Mouse (Mus musculus): Measurements from ENCODE around the gene Ano6. TPM values are rescaled to one million over a fixed set of nuclear protein-coding genes. Genes with fewer than 3 reads are reported as not detected.

Gene Ano6
- polyA plus RNA-seq, 1 experiment from 2014 or later, result 54.2 TPM

DNA sequence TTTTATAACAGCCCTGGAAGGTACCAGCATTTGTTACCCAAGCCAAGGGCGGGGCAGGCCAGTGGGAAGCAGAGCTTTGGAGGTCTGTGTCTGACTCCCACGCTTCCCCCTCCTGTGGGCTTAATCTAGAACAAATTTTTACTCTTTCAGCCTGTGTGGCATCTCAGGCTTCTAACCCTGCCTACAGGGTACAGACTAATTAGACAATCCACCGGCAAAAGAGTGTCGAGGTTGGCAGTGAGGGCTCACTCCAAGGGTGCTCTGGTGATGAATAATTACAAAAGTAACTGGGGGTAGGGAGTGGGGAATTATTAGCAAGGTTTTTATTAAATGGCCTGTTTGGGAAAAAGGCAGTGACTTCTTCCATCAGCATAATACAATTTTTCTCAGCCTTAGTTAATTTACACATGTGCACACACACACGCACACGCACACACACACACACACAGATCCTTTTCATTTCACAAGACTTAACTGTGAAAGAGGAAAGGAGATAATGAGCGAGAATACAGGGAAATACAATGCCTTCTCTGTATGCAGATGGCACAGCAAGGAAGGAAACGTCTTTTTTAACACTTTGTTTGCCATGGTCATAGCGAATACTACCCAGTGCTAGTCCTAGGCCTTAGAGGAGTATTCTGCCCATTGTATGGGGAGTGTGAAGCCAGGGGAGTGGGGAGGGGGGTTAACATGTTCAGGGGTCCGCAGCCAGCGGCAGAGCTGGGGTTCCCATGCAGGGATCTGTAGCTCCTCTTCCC, 155.5 kb downstream of the Ano6 start:
- H3K36me3 ChIP-seq, result peaks cover 69% of the 10 kb centered on the region
- no peak overlapping the region for H3K27ac ChIP-seq

GRCm38 (mm10) chr15:95948411-95948810, 157.8 kb downstream of the Ano6 start:
- H3K27me3 ChIP-seq, result no peaks in the 10 kb centered on the region
- no peak for ATAC-seq (ENCODE audit: low FRiP score, low read depth)
- H3K9me3 ChIP-seq, result no peaks in the 10 kb centered on the region
- peaks cover 58% of the 10 kb centered on the region for H3K36me3 ChIP-seq
- H3K4me1 ChIP-seq, result peaks cover 18% of the 10 kb centered on the region
- H3K27ac ChIP-seq, result no peak overlapping the region
- H3K4me3 ChIP-seq, result no peak overlapping the region
- no peak overlapping the region for H3K9ac ChIP-seq
- WGBS, result 93% methylated on average over 18 of the region's 18 CpGs
- no peak overlapping the region for H3K4me2 ChIP-seq (replicated peaks)

More for the DNA sequence above, 155.5 kb downstream of the Ano6 start:
- Histone ChIP-seq H3K27me3 (no peaks in the 10 kb centered on the region), H3K4me1 (peaks cover 15% of the 10 kb centered on the region), H3K4me2 (replicated peaks) (no peak overlapping the region), H3K9me3 (no peaks in the 10 kb centered on the region), H3K9ac (no peak overlapping the region), H3K4me3 (no peak overlapping the region)
- no peak for ATAC-seq (ENCODE audit: low FRiP score, low read depth)
- WGBS, result 65% methylated on average over 11 of the region's 11 CpGs

DNA sequence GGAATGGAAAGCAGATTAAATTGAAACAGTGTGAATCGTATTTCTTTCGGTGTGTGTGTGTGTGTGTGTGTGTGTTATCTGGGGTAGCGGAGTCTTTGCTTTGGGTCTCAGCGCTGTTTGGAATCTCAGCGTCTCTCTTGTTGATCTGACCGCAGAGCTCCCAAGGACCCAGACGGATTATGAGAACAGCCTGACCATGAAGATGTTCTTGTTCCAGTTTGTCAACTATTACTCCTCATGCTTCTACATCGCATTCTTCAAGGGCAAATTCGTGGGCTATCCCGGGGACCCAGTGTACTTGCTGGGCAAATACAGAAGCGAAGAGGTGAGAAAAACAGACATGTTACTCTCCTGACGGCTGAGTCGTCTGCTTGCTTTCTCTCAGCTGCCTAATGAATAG, 158.7 kb downstream of the Ano6 start:
- Histone ChIP-seq H3K4me3 (no peak overlapping the region), H3K9ac (no peak overlapping the region), H3K36me3 (peaks cover 59% of the 10 kb centered on the region), H3K27ac (no peak overlapping the region), H3K27me3 (no peaks in the 10 kb centered on the region), H3K4me2 (replicated peaks) (no peak overlapping the region), H3K4me1 (peaks cover 18% of the 10 kb centered on the region), H3K9me3 (no peaks in the 10 kb centered on the region)
- WGBS, result 91% methylated on average over 13 of the region's 13 CpGs
- no peak for ATAC-seq (ENCODE audit: low FRiP score, low read depth)

GRCm38 (mm10) chr15:95951497-95951896, 160.9 kb downstream of the Ano6 start:
- Histone ChIP-seq H3K27me3 (no peaks in the 10 kb centered on the region), H3K9me3 (no peaks in the 10 kb centered on the region), H3K36me3 (peaks cover 70% of the 10 kb centered on the region), H3K4me3 (no peak overlapping the region), H3K27ac (no peak overlapping the region; the same call in 1 of the 2 replicates), H3K4me2 (replicated peaks) (no peak overlapping the region), H3K4me1 (peaks cover 12% of the 10 kb centered on the region), H3K9ac (no peak overlapping the region)
- WGBS, result 76% methylated on average over 5 of the region's 5 CpGs
- ATAC-seq (ENCODE audit: low FRiP score, low read depth), result no peak

DNA sequence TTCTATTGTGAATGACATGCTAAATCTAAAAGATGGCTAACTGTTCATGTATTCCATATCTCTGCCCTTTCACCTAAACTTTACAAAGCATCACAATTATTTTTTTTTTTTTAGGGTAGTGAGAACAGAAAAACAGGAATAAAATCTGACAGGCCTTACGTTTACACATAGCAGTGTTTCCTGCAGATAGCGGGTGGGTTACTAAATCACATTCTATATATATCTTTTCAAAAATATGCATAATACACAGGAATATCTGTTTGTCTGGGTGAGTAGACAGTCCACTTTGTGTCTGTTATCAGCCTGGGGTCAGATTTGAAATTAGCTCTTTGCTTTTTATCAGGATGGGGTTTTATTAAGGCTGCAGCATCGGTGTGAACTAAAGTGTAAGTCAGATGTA, 166.0 kb downstream of the Ano6 start:
- Histone ChIP-seq H3K27me3 (no peaks in the 10 kb centered on the region), H3K4me1 (no peaks in the 10 kb centered on the region), H3K4me2 (replicated peaks) (no peak overlapping the region), H3K36me3 (peaks cover 51% of the 10 kb centered on the region), H3K27ac (no peak overlapping the region), H3K9ac (no peak overlapping the region), H3K4me3 (no peak overlapping the region), H3K9me3 (no peaks in the 10 kb centered on the region)
- 91% methylated on average over 3 of the region's 3 CpGs for WGBS
- ATAC-seq (ENCODE audit: low FRiP score, low read depth), result no peak

DNA sequence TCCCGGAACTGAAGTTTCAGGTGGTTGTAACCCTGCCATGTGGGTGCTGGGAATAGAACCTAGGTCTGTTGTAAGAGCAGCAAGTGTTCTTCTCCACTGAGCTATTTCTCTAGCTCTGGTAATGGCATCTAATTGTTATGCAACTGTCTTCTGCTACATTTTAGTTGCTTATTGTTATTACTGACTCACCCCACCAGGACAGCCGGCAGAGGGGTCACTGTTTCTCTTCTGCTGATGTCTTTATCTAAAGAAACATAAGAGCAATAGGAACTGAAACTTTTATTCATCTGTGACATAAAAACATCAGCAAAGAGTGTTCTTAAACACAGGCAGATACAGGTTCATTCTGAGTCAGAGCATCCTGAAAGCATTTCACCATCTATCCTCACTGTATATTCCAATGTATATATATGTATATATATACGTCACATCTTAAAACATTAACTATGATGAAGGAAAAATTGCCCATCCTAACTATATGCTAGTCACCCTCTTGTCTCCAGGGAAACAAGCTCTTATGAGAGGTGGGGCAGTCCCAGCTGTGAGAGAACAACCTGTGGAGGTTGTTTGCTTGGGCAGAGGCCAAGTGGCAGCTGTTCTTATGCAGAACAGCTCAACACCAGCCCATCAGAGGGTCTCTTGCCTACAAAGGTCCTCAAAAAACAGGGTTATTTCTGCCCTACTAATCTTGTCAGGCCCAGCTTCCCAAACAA, 171.9 kb downstream of the Ano6 start:
- no peak overlapping the region for H3K9ac ChIP-seq
- no peak for ATAC-seq (ENCODE audit: low FRiP score, low read depth)
- H3K36me3 ChIP-seq, result peaks cover 43% of the 10 kb centered on the region
- H3K4me2 ChIP-seq (replicated peaks), result no peak overlapping the region
- H3K27me3 ChIP-seq, result no peaks in the 10 kb centered on the region
- H3K9me3 ChIP-seq, result no peaks in the 10 kb centered on the region
- no peak overlapping the region for H3K4me3 ChIP-seq
- H3K27ac ChIP-seq, result no peak overlapping the region
- WGBS, result 89% methylated on average over 3 of the region's 3 CpGs
- peaks cover 22% of the 10 kb centered on the region for H3K4me1 ChIP-seq

DNA sequence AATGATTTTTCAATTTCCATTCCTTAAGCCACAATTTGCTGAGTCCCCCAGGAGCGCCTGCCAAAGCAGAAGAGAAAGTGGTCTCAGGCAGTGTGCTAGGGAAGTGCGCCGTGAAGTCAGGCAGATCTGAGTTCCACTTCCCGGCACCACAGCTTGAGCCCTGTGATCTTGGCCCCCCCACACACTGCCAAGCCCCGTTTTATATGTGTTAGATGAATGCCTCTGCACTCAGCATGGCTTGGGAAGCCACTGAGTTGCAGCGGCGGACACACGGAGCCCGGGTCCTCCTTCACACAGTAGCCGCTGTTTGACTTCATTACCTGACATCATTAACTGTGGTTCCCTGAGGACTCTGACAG, 172.5 kb downstream of the Ano6 start:
- 55% methylated on average over 10 of the region's 10 CpGs for WGBS
- no peak overlapping the region for H3K9ac ChIP-seq
- H3K9me3 ChIP-seq, result no peaks in the 10 kb centered on the region
- no peak overlapping the region for H3K4me3 ChIP-seq
- H3K4me1 ChIP-seq, result peaks cover 22% of the 10 kb centered on the region
- no peak for ATAC-seq (ENCODE audit: low FRiP score, low read depth)
- H3K27me3 ChIP-seq, result no peaks in the 10 kb centered on the region
- H3K4me2 ChIP-seq (replicated peaks), result no peak overlapping the region; the same call in 1 of the 2 replicates
- H3K27ac ChIP-seq, result no peak overlapping the region
- H3K36me3 ChIP-seq, result peaks cover 42% of the 10 kb centered on the region

DNA sequence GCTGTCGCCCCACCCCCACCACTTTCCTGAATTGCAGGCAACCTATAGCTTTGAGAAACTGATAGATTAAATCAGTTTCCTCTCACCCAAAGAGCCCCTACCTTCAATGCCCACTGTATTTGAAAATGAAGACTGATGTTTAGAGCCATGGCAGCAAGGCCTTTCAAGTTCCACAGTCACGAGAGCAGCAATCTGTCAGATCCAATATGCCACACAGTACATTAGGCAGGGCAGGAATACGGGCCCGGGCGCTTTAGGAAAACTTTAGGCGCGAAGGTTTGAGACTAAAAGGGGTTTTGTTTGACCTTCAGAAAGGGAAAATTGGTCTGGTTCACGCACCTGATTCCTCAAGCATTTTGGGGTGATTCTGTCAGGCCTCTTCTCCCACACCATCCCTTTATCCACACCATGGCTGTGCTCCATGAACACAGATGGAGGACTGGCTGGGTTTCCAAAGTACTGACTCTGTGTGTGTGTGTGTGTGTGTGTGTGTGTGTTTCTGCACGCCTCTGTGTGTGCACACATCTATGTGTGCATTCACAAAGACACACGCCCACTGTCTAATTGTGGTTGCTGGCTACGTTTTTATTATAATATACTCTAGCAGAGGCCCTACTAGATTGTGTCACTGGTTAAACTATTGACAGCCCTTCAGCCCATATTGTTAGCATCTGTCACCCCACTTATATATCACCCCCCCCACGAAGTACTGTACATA, 173.0 kb downstream of the Ano6 start:
- no peak overlapping the region for H3K27ac ChIP-seq
- WGBS, result 78% methylated on average over 12 of the region's 12 CpGs

DNA sequence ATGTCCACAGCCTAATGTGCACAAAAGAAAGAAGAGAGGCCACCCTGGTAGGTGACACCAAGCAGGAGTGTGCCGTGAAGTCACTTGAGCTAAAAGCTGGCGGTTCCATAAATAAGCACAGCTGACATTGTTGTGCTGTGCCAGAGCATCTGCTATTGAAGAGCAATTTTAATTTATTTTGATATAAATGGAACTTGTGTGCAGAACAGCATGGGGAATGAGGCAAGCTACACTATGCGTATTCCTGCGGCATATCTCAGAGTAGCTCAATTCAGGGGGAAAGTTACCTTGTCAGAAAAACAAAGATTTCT, 173.6 kb downstream of the Ano6 start:
- H3K27ac ChIP-seq, result no peak overlapping the region

More for the DNA sequence above, 173.0 kb downstream of the Ano6 start:
- ATAC-seq (ENCODE audit: low FRiP score, low read depth), result no peak; the same call in 1 of the 2 replicates
- H3K4me3 ChIP-seq, result no peak overlapping the region
- peaks cover 22% of the 10 kb centered on the region for H3K4me1 ChIP-seq
- no peaks in the 10 kb centered on the region for H3K9me3 ChIP-seq
- no peak overlapping the region for H3K4me2 ChIP-seq (replicated peaks)
- H3K9ac ChIP-seq, result no peak overlapping the region
- no peaks in the 10 kb centered on the region for H3K27me3 ChIP-seq
- H3K36me3 ChIP-seq, result peaks cover 39% of the 10 kb centered on the region

DNA sequence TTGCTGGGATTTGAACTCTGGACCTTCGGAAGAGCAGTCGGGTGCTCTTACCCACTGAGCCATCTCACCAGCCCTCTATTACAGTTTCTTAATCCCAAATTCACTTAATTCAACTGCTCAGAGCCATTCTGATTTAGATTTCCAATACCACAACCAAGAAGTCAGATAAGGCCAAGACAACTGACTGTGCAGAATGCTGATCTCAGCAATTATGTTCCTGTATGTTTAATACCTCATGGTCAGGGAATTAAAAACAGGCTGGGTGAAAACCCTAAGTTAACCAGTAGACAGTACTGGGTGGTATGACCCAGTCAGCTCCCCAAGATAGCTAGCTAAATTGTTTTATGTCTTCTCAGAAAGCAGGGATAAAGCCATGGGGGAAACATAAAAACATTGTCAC, 176.3 kb downstream of the Ano6 start:
- no peaks in the 10 kb centered on the region for H3K27me3 ChIP-seq
- H3K9ac ChIP-seq, result no peak overlapping the region
- H3K4me3 ChIP-seq, result no peak overlapping the region
- ATAC-seq (ENCODE audit: low FRiP score, low read depth), result no peak
- no peak overlapping the region for H3K4me2 ChIP-seq (replicated peaks)
- peaks cover 22% of the 10 kb centered on the region for H3K4me1 ChIP-seq
- WGBS, result 93% methylated on average over 2 of the region's 2 CpGs
- H3K36me3 ChIP-seq, result peaks cover 57% of the 10 kb centered on the region
- no peak overlapping the region for H3K27ac ChIP-seq
- no peaks in the 10 kb centered on the region for H3K9me3 ChIP-seq

More for the DNA sequence above, 173.6 kb downstream of the Ano6 start:
- H3K27me3 ChIP-seq, result no peaks in the 10 kb centered on the region
- 77% methylated on average over 4 of the region's 4 CpGs for WGBS
- H3K9ac ChIP-seq, result no peak overlapping the region
- H3K36me3 ChIP-seq, result peaks cover 40% of the 10 kb centered on the region
- no peak overlapping the region for H3K4me3 ChIP-seq
- H3K4me1 ChIP-seq, result peaks cover 22% of the 10 kb centered on the region
- no peak for ATAC-seq (ENCODE audit: low FRiP score, low read depth)
- H3K9me3 ChIP-seq, result no peaks in the 10 kb centered on the region
- no peak overlapping the region for H3K4me2 ChIP-seq (replicated peaks)

GRCm38 (mm10) chr15:95967516-95968196, 177.0 kb downstream of the Ano6 start:
- Histone ChIP-seq H3K4me1 (peaks cover 22% of the 10 kb centered on the region), H3K4me2 (replicated peaks) (no peak overlapping the region), H3K4me3 (no peak overlapping the region), H3K27me3 (no peaks in the 10 kb centered on the region), H3K9ac (no peak overlapping the region), H3K36me3 (peaks cover 58% of the 10 kb centered on the region), H3K27ac (no peak overlapping the region), H3K9me3 (no peaks in the 10 kb centered on the region)
- no peak for ATAC-seq (ENCODE audit: low FRiP score, low read depth)
- 89% methylated on average over 16 of the region's 16 CpGs for WGBS

GRCm38 (mm10) chr15:95969596-95969995, 179.0 kb downstream of the Ano6 start:
- H3K4me1 ChIP-seq, result peaks cover 6% of the 10 kb centered on the region; the same call in 1 of the 2 replicates

More at GRCm38 (mm10) chr15:95969596-95969995, 179.0 kb downstream of the Ano6 start:
- Histone ChIP-seq H3K9me3 (no peaks in the 10 kb centered on the region), H3K27ac (no peak overlapping the region), H3K4me2 (replicated peaks) (no peak overlapping the region), H3K4me3 (no peak overlapping the region), H3K27me3 (no peaks in the 10 kb centered on the region), H3K9ac (no peak overlapping the region), H3K36me3 (peaks cover 73% of the 10 kb centered on the region)
- ATAC-seq (ENCODE audit: low FRiP score, low read depth), result no peak
- WGBS, result 90% methylated on average over 6 of the region's 6 CpGs

Data from limb, embryonic 13.5 days (tissue).